Mouse (Mus musculus) neural tube, embryonic 12.5 days (tissue): Measurements from ENCODE around the gene Pdxdc1. TPM values are rescaled to one million over a fixed set of nuclear protein-coding genes. Genes with fewer than 3 reads are reported as not detected.
"Not testable (repeated sequence)": the region's sequence is repeated elsewhere in the genome, so short reads cannot be mapped to it uniquely, and the experiment has no call there.

Experiments
- ATAC-seq: fragments of 200-750 bp; cut with Nextera tagmentation; 2 replicates; pipeline ENCODE4 v1.8.0; 2017; ENCODE audit warnings: low read depth, mild to moderate bottlenecking, moderate TSS enrichment, moderate library complexity; ENCODE audit not compliant: low FRiP score
- H3K27ac ChIP-seq: fragments of 300-500 bp; sonication (generic); 2 replicates; pipeline ENCODE4 v1.5.1; 2016
- H3K27me3 ChIP-seq: fragments of 300-500 bp; sonication (generic); replicated peaks from 2 replicates; pipeline ENCODE4 v1.6.1; 2016; ENCODE audit warnings: mild to moderate bottlenecking
- H3K36me3 ChIP-seq: fragments of 300-500 bp; sonication (generic); 2 replicates; pipeline ENCODE4 v1.6.1; 2016; ENCODE audit warnings: mild to moderate bottlenecking
- H3K4me1 ChIP-seq: fragments of 300-500 bp; sonication (generic); 2 replicates; pipeline ENCODE4 v1.6.1; 2016
- H3K4me2 ChIP-seq: fragments of 300-500 bp; sonication (generic); replicated peaks from 2 replicates; pipeline ENCODE4 v1.6.1; 2016; ENCODE audit warnings: mild to moderate bottlenecking
- H3K4me3 ChIP-seq: fragments of 300-500 bp; sonication (generic); 2 replicates; pipeline ENCODE4 v1.5.1; 2016
- H3K9ac ChIP-seq: fragments of 300-500 bp; sonication (generic); 2 replicates; pipeline ENCODE4 v1.6.1; 2016; ENCODE audit warnings: mild to moderate bottlenecking
- H3K9me3 ChIP-seq: fragments of 300-500 bp; sonication (generic); 2 replicates; pipeline ENCODE4 v1.6.1; 2016; ENCODE audit warnings: mild to moderate bottlenecking
- WGBS: fragments of 180-500 bp; shearing (Covaris S2); methylation state at CpG from one replicate; pipeline ENCODE4 v1.1.7; 2016; 5-methylcytosine and 5-hydroxymethylcytosine counted together
- polyA plus RNA-seq: library from polyadenylated mRNA; unstranded; fragments of >200 nt; fragmentation: Nextera tagmentation; extraction: Ambion mirVana; gene quantifications from 2 replicates; pipeline ENCODE4 v1.2.1, GENCODE M21; 2016

Gene Pdxdc1
- polyA plus RNA-seq = 74.3 and 75.5 TPM in 2 replicates

GRCm38 (mm10) chr16:13902888-13903483, at the start of gene Pdxdc1, which contains the start of gene Mpv17l:
Pdxdc1 (minus strand) TSS chr16:13903131.
Mpv17l (plus strand) TSS chr16:13903161.
- peak within 1 kb of the TSS; percentile 84 for H3K9ac ChIP-seq
- ATAC-seq = peak; percentile 97

DNA sequence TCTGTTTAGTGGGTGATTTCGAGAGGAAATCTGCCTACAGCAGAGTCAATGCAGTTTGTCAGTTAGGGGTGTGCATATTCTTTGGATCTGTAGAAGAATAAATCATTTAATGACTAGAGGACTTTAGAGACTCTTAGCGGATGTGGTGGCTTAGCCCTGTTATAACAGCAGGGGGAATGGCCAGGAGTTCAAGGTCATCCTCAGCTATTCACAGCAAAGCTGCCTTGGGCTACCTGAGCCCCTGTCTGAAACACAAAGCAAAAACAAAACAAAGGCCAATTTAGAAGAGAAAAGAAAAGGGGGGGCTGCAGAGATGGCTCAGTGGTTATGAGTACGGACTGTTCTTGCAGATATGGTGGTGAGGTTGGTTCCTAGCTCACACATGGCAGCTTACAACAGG, 48.3 kb upstream of the Pdxdc1 start:
- Histone ChIP-seq H3K27me3 (no peaks in the 10 kb centered on the region), H3K4me3 (no peak overlapping the region), H3K9ac (no peak overlapping the region), H3K4me2 (no peak overlapping the region), H3K36me3 (no peaks in the 10 kb centered on the region), H3K4me1 (no peaks in the 10 kb centered on the region), H3K9me3 (no peaks in the 10 kb centered on the region), H3K27ac (no peak overlapping the region)
- no peak for ATAC-seq
- WGBS = 75% methylated on average over 3 of the region's 3 CpGs

More at GRCm38 (mm10) chr16:13902888-13903483, at the start of gene Pdxdc1, which contains the start of gene Mpv17l:
- Histone ChIP-seq H3K36me3 (no peaks in the 10 kb centered on the region), H3K9me3 (no peaks in the 10 kb centered on the region), H3K27ac (peak within 1 kb of the TSS; percentile 33), H3K4me1 (peaks cover 10% of the 10 kb centered on the region), H3K4me2 (peak within 1 kb of the TSS; percentile 68), H3K27me3 (no peaks in the 10 kb centered on the region), H3K4me3 (peak within 1 kb of the TSS; percentile 79)
- under 1% methylated on average over 57 of the region's 57 CpGs for WGBS

DNA sequence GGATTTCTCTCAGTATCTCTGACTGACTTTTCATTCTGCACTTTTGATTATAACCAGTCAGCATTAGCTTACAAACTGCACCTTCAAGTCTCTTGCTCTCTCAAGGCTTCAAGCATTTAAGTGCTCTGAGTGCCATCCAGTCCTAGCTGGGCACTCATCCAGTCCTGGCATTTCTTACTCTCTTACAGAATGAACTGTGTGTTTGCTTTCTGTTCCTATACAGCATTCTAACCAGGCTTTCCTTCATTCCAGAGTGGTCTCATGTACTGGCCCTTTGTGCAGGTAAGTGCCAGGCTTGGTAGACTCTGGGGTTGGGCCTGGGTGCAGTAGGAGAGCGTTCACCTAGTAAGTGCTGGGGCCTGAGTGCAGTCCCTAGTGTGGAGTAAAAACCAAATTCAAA, 43.4 kb upstream of the Pdxdc1 start:
- Histone ChIP-seq H3K4me3 (no peak overlapping the region), H3K36me3 (no peaks in the 10 kb centered on the region), H3K9ac (no peak overlapping the region), H3K27me3 (peaks cover 5% of the 10 kb centered on the region), H3K9me3 (no peaks in the 10 kb centered on the region), H3K27ac (no peak overlapping the region), H3K4me1 (no peaks in the 10 kb centered on the region), H3K4me2 (no peak overlapping the region)
- ATAC-seq = no peak
- WGBS = 92% methylated on average over 1 of the region's 1 CpGs

DNA sequence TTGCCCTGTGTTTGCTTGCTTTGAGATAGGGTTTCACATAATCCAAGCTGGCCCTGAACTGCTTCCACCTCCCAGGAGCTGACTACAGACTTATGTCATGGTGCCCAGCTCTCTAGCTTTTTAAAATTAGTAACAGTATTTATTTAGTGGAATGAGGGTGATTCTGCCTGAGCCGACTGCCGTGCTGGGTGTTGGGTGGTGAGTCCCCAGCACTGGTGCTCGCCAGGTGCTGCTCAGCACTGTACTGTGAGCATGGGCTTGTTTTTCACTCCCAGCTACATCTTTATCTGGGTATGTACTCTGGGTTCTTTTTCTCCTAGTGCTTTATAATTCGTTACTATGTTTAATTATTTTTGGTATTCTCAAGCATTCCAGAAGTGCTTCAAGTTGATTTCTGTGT, 42.2 kb upstream of the Pdxdc1 start:
- H3K9me3 ChIP-seq = no peaks in the 10 kb centered on the region
- H3K27me3 ChIP-seq = peaks cover 13% of the 10 kb centered on the region
- WGBS = 86% methylated on average over 4 of the region's 4 CpGs
- no peaks in the 10 kb centered on the region for H3K36me3 ChIP-seq
- no peak for ATAC-seq
- H3K4me1 ChIP-seq = peaks cover 8% of the 10 kb centered on the region
- no peak overlapping the region for H3K4me2 ChIP-seq
- H3K4me3 ChIP-seq = no peak overlapping the region
- H3K27ac ChIP-seq = no peak overlapping the region
- H3K9ac ChIP-seq = no peak overlapping the region

GRCm38 (mm10) chr16:13944752-13945151, 41.8 kb upstream of the Pdxdc1 start:
- peaks cover 13% of the 10 kb centered on the region for H3K27me3 ChIP-seq
- no peak for ATAC-seq
- H3K4me2 ChIP-seq = no peak overlapping the region
- no peak overlapping the region for H3K9ac ChIP-seq
- no peak overlapping the region for H3K4me3 ChIP-seq
- WGBS = 87% methylated on average over 5 of the region's 5 CpGs
- H3K36me3 ChIP-seq = no peaks in the 10 kb centered on the region
- no peak overlapping the region for H3K27ac ChIP-seq
- no peaks in the 10 kb centered on the region for H3K9me3 ChIP-seq
- peaks cover 8% of the 10 kb centered on the region for H3K4me1 ChIP-seq

- H3K4me3 ChIP-seq = no peak overlapping the region
- H3K4me1 ChIP-seq = peaks cover 8% of the 10 kb centered on the region
- no peak overlapping the region for H3K27ac ChIP-seq
- H3K27me3 ChIP-seq = peaks cover 13% of the 10 kb centered on the region
- no peak for ATAC-seq
- H3K36me3 ChIP-seq = no peaks in the 10 kb centered on the region
- H3K9me3 ChIP-seq = no peaks in the 10 kb centered on the region
- H3K4me2 ChIP-seq = no peak overlapping the region
- 62% methylated on average over 4 of the region's 4 CpGs for WGBS
- H3K9ac ChIP-seq = no peak overlapping the region
Measured at GRCm38 (mm10) chr16:13944178-13944577, 41.2 kb upstream of the Pdxdc1 start.

- Histone ChIP-seq H3K9me3 (no peaks in the 10 kb centered on the region), H3K4me3 (peak overlapping the region; percentile 55), H3K27ac (no peak overlapping the region), H3K4me1 (peaks cover 8% of the 10 kb centered on the region), H3K9ac (peak overlapping the region; percentile 68), H3K4me2 (peak overlapping the region; percentile 99), H3K27me3 (peaks cover 13% of the 10 kb centered on the region), H3K36me3 (no peaks in the 10 kb centered on the region)
- 3% methylated on average over 34 of the region's 34 CpGs for WGBS
- peak; percentile 81 for ATAC-seq
Measured at GRCm38 (mm10) chr16:13940847-13941395, 38.0 kb upstream of the Pdxdc1 start.

DNA sequence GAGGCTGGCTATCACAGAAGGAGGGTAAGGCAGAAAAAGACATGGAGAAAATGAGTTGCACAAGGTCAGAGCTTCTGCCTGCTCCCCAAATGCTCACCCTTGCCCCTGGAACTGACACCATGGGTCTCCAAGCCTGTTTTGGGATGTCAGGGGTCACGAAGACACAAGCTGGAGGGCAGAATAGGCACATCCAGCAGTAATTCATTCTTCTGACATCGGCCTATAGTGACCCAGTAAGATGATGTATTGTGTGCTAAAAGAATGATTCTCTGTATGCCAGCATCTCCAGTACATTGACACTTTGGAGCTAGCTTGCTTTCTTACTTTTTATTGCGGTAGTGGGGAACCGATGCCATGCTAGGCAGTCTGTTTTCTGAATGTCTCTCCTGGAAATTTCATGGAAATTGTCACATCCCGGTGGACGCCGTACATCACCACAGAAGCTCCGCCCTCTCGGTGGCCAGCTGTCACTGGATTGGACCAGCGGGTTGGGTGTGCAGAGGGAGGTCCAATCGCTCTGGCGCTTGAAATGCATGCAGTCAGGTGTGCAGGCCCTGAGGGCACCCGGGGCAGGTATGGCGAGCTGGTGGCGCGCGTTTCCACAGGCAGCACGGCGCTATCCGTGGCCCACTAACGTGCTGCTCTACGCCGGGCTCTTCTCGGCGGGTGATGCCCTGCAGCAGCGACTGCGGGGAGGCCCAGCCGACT, 37.4 kb upstream of the Pdxdc1 start:
- H3K27me3 ChIP-seq = peaks cover 13% of the 10 kb centered on the region
- no peaks in the 10 kb centered on the region for H3K36me3 ChIP-seq
- peak overlapping the region; percentile 99 for H3K4me2 ChIP-seq
- 4% methylated on average over 28 of the region's 28 CpGs for WGBS
- H3K4me1 ChIP-seq = peaks cover 8% of the 10 kb centered on the region
- H3K4me3 ChIP-seq = peak overlapping the region; percentile 55
- H3K9ac ChIP-seq = peak overlapping the region; percentile 68
- H3K27ac ChIP-seq = no peak overlapping the region
- peak; percentile 98 for ATAC-seq
- no peaks in the 10 kb centered on the region for H3K9me3 ChIP-seq

DNA sequence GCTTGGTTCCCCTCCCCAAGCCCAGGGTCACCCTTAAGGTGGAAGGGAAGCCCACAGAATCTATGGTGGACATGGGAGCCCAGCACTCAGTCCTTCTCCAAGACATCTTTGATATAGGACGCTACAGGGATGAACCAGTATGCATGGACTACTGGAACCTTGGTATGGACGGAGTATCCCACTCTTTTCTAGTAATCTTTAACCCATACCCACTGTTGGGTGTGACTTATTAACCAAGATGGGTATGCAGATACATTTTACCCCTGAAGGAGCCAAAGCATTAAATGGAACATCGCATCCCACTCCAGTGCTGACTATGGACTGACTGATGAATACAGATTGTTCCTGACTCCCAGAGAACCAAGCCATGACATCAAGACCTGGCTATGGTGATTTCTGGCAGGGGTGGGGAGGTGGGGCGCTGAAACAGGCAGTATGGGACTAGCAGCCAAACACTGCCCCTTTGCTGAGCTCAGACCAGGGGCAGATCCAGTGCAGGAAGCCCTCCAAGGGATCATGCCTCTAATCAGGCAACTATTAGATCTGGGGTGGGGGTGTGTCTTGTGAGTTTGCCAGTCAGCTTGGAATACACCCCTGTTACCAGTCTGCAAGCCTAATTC, 24.6 kb upstream of the Pdxdc1 start:
- 86% methylated on average over 4 of the region's 4 CpGs for whole genome bisulfite sequencing
- H3K4me3 ChIP-seq = no peak overlapping the region
- no peaks in the 10 kb centered on the region for H3K4me1 ChIP-seq
- H3K36me3 ChIP-seq = no peaks in the 10 kb centered on the region
- no peak overlapping the region for H3K4me2 ChIP-seq
- no peaks in the 10 kb centered on the region for H3K9me3 ChIP-seq
- H3K27me3 ChIP-seq = no peaks in the 10 kb centered on the region
- ATAC-seq = no peak
- H3K9ac ChIP-seq = no peak overlapping the region
- no peak overlapping the region for H3K27ac ChIP-seq

DNA sequence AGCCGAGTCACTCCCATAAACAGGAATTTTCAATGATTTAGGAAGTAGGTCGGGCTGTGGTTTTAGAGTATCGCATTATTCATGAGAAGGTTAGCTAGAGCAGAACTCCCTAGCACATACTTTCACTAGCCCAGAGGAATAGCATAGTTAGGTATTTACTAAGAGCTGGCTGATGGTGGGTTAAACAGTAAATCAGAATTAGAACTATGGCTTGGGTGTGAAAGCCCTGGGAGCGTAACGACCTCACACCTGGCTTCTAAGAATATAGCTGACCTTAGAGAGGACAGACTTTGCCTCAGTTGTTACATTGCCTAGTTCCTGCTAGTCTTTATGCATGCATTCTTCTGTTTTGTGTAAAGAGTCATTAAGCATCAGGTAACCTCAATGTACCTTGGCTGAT, 20.0 kb upstream of the Pdxdc1 start:
- not testable (repeated sequence) for H3K4me1 ChIP-seq, H3K4me2 ChIP-seq, H3K27me3 ChIP-seq, H3K9ac ChIP-seq, H3K36me3 ChIP-seq, ATAC-seq, H3K27ac ChIP-seq, H3K4me3 ChIP-seq, H3K9me3 ChIP-seq
- WGBS = 98% methylated on average over 5 of the region's 5 CpGs

GRCm38 (mm10) chr16:13922499-13922898, 19.6 kb upstream of the Pdxdc1 start:
- not testable (repeated sequence) for H3K27me3 ChIP-seq, H3K27ac ChIP-seq, ATAC-seq, H3K36me3 ChIP-seq, H3K4me1 ChIP-seq, H3K9ac ChIP-seq, H3K4me3 ChIP-seq, H3K9me3 ChIP-seq, H3K4me2 ChIP-seq
- 91% methylated on average over 3 of the region's 3 CpGs for WGBS

DNA sequence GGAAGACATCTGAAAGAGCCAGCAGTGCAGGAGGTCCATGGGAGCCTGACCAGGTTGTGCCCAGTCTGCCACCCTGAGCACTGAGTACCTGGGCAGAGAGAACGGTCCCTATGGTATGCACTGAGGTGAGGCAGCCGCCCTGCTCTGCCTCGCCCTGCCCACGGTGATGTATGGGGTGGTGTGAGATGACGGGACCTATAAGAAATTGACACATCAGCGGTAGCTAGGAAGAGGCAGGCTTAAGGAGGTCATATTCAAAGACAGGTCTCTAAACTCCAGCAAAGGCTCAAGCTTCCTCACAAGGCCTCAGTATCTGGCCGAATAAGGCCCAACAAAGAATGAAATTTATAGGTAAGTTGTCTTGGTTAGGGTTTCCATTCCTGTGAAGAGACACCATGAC, 18.9 kb upstream of the Pdxdc1 start:
- ATAC-seq = no peak
- Histone ChIP-seq H3K27ac (no peak overlapping the region), H3K4me3 (no peak overlapping the region), H3K9me3 (peaks cover 5% of the 10 kb centered on the region), H3K4me2 (no peak overlapping the region), H3K9ac (no peak overlapping the region), H3K27me3 (no peaks in the 10 kb centered on the region), H3K4me1 (no peaks in the 10 kb centered on the region), H3K36me3 (no peaks in the 10 kb centered on the region)
- 97% methylated on average over 7 of the region's 7 CpGs for WGBS
